Mouse (Mus musculus) layer of hippocampus, adult 11-12 months (tissue): ENCODE data around the gene Xpc.
A peak's percentile ranks its signal among the peaks of the same experiment; 100 is the strongest.

Source experiments
- DNase-seq: peaks from one replicate; pipeline ENCODE4 v3.0.0; 2022; ENCODE audit warnings: low spot score

Xpc gene

DNA sequence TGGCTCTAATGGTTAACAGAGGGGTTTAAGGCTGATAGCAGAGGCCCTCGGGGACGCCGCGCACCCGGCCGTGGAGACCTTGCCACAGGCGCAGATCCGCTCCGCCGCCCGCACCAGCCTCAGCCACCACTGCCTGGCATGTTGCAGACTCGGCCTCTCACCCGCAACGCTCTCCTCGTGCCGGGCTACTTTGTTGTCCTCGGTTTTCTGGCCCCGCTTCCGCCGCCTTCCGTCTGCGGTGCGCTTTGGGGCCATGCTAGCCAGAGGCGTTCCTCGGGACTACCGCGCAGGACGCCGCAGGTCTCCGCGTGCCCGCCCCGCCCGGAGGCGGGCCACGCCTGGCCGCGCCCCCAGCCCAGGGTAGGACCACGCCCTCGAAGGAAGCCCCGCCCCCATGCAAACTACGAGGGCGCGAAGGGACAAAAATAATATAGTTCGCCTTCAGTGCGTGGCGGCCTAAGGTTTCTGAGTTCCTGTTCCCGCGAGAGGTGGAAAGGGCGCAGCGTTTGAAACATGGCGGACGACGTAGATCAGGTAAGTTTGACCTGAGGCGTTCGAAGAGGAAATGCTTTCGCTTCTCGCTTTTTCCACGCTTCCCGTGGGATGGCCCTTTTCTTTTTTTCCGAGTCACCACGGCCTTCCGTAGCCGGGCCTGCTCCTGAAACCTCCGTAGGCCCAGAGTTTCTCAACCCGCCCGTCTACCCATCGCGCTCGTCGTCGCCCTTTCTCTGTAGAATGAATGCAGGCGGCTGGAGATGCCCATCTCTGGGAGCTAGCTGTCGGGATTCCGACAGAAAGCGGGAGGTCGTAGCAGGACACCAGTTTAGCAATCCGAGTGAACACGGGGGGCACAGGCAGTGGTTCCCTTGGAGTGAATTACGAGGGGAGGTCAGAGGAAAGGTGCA lies at the start of gene Xpc, which contains the start of gene Lsm3:
Gene Xpc (minus strand): TSS at position 344 of the 905 bp plus-strand sequence.
Gene Lsm3 (plus strand): TSS at position 384 of the 905 bp plus-strand sequence.
- DNase-seq: peak; percentile 98

DNA sequence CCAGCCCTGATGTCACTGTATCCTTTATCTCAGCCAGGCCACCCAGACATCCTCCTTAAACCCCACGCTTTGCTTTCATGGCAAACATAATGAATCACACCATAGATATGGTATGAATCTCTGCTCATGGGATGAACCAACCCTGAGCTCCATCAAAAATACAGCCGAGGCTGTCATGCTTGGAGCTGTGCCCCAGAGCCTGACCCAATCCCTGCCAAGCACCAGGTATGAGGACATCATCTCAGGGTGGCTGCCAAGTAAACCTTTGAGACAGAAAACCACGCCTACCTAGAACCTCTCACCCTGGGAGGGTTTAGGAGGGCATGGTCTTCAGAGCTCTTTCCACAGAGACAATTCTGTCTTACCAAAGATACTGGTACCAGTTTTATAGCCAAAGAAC lies 47.3 kb upstream of the Xpc start:
- DNase-seq: no peak

DNA sequence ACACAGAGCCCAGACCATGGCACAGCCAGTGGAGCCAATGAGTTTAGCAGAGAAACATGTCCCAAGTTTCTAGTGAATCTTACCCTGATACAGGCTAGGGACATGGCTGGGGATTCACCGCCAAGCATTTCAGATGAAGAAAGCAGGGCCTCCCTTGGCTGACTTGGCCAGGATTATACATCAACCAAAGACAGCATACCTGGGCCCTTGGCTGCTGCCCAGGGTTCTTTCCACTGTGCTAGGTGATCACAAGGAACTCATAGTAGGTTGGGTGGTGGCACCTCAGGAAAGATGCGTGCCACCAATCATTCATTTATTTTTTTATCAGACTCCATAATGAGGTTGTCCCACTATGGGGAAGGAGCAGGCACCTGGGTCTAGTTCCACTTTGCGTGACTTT lies 44.5 kb upstream of the Xpc start:
- DNase-seq: no peak

DNA sequence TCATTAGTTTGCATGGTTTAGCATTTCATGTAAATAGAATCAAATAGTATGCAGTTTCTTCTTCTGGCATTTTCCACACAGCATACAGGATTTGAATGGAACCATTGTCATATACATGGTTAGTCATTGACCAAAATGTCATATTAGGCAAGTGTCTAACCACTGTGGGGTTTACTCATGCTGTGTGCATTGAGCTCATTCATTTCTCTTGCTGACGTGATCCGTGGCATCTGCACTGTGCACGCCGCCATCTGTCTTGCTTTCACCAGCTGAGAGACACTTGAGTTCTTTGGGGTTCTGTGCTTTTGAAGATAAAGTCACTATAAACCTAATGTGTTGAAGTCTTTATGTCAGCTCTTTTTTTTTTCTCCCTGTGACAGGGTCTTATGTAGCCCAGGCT lies 43.7 kb upstream of the Xpc start:
- DNase-seq: peak; percentile 62

DNA sequence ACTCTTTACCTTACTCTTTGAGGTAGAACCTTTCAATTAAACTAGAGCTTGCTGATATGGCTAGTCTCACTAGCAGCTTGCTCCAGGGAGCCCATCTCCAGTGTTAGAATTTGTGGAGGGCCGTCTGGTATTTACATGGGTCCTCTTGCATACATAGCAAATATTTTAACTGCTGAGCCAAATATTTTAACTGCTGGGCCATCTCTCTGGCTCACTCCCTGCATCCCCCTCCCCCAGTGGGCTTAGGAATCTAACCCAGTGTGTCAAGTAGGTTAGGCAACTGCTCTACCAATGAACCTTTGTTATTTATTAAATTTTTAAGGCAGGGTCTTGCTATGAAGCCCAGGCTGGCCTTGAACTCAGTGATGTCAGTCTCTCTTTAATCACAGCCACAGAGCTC lies 42.9 kb upstream of the Xpc start:
- DNase-seq: no peak

DNA sequence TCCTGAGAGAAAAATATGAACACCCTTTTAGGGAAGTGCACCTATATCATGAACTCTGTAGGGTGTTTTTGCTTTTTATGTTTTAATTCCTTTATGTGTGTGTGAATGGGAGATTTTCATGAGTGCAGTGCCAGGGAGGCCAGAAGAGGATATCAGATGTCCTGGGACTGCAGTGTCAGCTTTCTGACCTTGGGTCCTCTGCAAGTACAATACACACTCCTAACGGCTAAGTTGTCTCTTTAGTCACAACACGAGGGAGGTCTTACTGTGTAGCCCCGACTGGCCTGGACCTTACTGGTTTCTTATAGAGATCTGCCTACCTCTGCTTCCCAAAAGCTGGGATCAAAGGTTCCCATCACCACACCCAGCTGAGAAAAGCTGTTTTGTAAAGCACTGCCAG lies 37.0 kb upstream of the Xpc start:
- DNase-seq: no peak

DNA sequence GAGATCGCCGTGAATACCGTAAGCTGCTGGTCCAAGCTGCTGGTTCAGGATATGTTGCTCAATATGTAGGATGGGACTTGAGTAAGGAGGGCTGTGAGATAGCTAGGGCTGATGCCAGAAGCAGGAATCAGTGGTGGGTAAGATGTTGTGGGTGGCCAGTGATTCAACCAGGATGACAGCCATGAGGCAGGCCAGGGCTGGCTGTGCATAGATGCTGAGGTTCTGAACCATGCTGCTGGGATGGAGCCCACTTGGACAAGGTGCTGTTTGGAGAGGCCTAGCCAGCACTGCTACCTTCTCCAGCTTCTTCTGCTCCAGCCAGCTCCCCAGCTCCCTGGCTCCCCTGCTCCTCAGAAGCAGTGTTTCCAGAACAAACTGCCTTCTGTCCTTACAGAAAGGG lies 36.0 kb upstream of the Xpc start:
- DNase-seq: no peak

DNA sequence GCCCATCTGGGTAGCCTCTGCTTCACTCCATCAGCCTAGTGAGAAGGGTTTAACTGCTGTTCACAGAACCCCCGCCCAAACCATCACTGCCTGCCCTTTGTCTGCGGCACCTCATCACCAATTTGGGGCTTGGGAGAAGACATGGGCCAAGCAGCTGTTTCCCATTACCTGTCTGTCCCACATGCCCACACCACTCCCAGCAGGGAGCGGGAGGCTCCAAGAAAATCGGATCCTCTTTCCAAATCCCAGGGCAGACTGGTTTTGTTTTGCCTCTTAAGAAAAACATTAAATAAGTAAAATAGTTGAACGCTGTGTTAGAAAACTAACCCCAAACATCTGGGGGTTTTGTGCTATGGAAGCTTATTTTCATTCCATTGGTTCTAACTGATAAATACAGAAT lies 33.9 kb upstream of the Xpc start:
- no peak for DNase-seq

DNA sequence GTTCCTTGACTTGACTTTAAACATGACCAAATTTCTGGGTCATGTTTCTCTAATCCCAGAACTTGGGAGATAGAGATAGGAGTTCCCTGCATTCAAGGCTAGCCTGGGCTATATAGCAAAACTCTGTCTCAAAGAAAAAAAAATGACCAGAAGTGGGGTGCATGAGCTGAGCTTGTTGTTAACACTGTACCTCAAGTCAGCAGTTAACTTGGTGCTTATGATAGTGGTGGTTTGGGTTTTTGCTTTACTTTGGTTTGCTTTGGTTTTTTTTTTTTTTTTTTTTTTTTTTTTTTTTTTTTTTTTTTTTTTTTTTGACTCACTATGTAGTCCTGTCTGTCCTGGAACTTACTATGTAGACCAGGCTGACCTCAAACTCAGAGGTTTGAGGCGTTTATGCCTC lies 31.6 kb upstream of the Xpc start:
- no peak for DNase-seq

DNA sequence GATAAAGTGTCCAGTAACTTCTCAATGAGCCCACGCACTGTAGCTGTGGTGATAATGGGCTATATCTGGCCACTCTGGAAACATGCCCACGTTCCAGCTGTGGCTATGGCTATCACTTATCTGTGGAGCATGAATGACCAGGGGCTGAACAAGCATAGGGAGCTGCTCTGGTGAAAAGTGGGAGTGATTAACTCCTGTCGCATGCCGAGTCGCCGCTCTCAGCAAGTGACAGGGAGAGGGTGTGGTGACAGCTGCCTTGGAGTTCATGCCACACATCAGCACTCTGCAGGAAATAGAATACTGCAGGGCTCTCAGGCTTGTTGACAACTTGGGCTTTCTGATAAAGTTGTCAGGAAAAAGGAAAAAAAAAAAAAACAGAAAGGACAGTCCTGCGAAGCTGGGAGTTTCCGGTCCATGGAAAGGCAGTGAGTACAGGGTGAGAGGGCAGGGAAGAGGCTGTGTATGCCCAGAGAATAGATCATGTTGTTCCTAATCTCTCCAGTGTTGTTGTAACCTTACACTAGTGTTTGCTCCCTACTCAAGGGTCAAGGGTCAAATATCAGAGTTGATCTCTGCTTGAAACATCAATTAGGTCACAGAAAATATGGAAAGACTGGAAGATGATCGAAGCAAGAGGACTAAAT lies 30.7 kb upstream of the Xpc start:
- DNase-seq: no peak

DNA sequence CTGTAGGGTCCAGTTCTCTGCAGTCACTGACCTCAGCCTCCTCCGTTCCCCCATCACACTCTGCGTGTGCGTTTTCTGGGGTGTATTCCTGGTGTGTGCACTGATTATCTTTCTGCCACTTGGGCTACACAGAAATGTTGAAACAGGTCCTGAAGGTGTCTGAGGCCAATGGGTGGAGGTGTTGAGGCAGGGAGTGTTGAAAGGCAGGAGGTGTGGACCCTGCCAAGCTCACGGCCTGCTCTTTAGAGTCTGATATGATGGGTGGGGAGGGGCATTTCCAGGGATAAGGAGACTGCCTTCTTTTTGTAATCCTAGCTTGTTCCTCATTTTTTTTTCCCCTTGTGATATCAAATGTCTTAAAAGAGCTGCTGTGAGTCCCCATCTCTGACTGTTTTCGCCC lies 27.4 kb upstream of the Xpc start:
- no peak for DNase-seq

DNA sequence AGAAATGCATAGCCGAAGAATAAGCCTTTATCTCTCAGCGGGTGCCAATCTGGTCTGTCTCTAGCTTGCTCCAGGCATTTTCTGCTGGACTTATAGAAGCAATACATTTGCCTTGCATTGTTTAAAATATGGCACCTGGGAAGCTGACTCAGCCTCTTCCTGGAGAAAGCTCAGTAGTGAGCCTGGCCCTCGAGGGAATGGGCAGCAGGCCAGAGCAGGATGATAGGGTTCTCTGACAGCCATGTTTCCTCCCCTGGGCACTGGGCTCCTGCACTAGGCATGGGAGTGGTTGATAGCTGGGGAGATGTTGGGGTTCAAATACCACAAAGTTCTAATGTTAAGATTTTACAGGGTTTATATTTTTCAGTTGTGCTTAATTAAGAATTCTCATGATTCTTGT lies 25.6 kb upstream of the Xpc start:
- DNase-seq: no peak

DNA sequence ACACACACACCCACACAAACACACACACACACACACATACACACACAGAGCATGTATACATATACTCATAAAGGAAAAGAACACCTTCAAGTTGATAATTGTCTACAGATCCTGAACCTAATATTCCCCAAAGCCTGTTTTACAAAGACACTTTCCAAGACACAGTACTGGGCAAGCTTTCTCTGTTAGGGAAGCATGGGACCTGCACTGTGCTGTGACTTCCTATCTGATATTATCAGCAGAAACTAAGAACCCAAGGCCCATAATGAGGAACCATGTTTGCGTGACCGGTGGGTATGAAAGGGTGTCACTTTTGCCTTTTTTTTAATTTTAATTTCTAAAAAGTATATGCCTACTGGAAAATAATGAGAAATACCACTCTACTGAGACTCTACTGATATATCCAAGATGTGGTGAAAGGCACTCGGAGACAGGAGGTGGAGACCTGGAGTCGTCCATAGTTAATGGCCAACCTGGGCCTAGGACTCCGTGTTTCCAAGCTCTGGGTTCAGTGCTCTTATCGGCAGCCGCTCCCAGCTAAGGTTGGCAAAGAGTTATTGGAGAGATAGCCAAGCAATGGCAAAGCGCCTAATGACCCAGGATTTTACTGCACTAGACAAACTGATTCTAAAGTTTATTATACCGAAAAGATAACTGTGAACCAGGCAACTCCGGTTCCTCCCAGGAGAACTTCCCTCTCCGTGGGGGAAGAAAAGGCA lies 20.5 kb upstream of the Xpc start:
- no peak for DNase-seq

DNA sequence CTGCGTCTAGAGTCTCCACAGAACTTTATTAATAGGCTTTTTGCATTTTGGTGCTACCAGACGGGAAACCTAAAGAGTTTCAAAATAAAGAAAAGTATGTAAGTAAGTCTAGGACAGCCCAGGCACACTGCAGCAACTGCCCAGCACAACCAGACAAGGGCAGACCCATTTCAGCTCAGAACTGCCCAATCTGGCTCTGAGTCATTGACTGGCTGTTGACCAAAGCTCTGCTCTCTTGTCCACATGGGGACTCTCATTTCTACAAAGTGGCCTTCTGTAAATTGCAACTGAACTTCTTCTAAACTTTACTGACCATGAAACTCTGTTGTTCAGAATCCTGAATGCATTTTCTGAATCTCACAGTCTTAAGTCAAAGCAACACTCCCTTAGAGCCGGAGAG lies 19.5 kb upstream of the Xpc start:
- no peak for DNase-seq

DNA sequence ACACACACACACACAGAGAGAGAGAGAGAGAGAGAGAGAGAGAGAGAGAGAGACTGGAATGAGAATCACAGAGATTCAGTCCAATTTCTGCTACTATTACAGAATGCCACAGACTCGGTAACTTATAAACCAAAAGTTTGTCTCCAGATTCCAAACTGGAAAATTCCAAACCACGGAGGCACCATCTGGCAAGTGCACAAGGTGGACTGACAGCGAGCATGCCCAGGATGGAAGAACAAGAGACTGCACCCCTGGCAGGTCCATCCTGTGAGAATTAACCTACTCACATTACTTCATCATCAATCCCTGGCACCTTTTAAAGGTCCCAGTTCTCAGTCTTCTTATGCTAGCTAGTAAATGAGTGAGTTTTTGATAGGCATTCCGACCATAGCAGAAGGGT lies 18.6 kb upstream of the Xpc start:
- no peak for DNase-seq

DNA sequence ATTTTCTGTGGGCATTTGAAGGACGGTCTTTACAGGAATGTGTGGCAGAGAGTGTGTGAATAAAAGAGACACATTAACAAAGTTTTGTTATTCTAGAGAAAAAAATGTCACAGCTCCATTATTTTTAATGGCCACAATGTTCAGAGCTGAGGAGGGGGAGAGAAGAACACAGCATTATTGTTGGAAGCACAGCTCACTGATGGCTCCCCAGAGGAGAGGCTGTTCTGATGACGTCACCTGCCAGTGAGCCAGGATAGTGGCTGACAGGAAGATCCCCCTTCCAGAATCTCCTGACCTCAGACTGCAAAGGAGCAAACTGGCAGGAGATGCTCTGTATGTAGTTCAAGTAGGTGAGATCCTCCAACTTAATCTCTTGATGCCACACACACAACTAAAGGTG lies 18.1 kb upstream of the Xpc start:
- DNase-seq: no peak

DNA sequence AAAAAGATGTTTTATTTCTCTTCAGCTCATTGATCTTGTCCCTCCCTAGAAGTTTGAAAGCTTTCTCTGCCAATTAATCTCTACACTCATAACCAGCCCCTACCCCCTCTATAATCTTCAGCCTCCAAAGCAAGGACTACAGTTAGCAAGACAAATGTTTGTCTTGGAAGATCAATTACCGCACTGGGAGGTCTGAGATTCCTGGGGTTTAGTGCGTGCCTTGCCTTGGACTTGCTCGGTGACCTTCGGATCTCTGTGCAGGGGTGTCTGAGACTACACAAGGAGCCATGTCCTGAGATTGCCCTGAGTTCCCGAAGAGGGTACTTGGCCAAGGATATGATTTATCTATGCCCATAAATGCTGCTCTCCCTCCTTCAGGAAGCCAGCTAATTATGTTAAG lies 17.7 kb upstream of the Xpc start:
- no peak for DNase-seq

DNA sequence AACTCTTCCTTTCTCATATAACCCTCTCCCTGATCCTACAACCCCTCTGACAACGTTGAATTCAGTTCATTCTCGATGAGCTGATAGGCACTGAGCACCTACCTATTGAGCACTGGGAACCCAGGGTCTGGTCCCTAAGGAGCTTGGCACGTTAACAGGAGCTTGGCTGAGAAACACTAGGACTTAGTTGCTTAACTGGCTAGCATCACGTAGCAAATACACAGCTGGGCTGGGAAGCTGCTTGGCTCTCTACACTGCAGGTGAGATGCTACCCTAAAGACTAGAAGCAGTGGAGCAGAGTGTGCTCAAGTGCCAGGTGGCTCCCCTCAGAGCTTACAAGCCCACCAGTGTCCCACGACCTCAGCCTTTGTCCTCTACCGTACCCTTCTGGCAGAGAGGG lies 17.0 kb upstream of the Xpc start:
- no peak for DNase-seq

DNA sequence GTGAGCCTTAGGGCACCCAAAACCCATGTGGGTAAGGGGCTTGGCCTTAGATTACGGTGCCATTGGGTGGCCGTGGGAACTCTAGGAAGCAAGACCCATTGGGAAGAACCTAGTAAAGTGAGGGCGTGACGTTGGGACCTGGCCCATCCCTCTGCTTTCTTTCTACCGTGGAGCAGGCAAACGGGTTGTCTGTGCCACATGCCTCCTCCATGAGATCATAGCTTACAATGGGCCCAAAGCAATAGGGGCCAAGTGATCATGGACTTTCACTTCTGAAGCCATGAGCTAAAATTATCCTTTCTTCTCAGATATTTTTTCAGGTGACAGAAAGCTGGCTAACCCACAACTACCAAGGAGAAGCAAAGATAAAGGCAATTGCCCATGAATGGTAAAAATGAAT lies 15.6 kb upstream of the Xpc start:
- no peak for DNase-seq

DNA sequence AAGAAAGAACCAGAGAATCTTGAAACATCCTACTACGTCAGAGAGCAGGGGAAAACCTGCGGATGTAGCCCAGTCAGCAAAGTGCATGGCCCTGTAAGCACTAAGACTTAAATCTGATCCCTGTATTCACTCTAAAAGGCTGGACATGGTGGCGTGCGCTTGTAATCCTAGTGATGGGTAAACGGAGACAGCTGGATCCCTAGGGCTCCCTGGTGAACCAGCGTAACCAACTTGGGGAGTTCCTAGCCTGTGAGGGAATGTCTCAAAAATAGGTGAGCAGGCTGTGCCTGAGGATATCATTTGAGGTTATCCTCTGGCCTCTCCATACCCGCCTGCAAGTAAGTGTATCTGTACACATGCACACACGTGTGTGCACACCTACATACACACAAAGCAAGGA lies 15.0 kb upstream of the Xpc start:
- no peak for DNase-seq

DNA sequence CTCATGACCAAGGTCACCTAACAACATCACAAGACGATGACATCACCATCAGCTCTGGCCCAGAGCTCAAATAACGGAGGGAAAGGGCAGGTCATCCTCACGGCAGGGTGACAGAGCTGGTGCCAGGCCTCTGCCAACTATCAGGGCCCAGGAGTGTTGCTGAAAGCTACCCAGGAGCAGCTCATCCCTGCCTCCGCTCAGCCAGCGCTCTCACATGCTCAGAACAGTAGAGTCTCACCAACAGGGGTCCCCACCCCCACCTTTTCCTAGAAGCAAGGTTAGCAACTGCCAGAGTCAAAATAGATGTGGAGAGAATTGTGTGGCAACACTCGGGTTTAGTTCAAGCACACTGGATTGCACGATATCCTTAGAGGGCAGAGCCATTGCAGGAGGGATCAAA lies 12.6 kb upstream of the Xpc start:
- no peak for DNase-seq

DNA sequence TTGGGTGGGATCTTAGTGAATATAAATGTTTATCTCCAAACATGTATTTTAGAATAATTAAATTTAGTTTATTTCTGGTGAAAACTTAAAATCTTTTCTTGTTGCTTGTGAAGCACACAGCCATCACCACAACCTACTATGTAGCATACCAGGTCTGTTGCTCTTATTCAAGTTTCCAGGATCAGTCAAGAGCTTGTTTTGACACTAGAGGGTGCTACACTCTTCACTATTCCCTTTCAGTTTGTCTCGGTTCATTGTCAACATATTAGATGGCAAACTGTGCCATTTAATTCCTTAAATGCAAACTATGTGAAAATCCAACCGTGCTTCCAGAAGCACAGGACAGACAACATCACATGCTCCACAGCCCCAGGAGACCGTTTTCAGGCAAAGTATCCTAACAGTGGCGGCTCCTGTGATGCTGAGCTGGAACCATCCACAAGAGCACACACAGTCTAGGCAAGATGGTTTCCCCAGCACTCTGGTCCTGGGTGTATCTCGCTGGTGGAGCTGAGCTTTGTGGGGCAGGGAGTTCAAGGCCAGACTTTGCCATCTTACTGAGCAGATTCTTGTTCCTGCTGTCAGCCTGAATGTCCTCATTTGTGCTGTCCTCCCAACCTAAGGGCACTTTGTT lies 11.7 kb upstream of the Xpc start:
- DNase-seq: peak; percentile 60

DNA sequence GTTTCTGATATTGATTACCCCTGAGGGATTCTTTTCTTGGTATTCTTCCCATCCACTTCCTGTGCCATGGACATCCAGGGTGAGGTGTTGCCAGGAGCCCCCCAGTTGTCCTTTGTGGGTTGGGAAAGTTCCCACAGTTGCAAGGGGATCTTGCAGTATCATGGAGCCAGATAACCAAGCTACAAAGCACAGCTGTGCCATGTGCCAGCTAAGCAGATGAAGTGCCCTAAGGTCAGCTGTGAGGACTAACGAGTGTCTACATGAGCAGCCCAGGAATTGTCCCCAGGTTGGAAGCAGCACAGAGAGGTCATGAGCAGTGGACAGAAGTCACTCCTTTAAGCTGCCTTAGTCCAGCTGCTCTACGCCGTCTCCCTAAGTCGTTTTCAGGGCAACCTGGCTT lies 9.9 kb upstream of the Xpc start:
- no peak for DNase-seq
